Mouse (Mus musculus) CH12.LX (cell line): Measurements from ENCODE around the gene Fasn. TPM values are rescaled to one million over a fixed set of nuclear protein-coding genes. Genes with fewer than 3 reads are reported as not detected.
A peak's percentile ranks its signal among the peaks of the same experiment; 100 is the strongest.

Source experiments
- DNase-seq: peaks from one replicate; pipeline ENCODE4 v3.0.0-alpha.2; 2013; ENCODE audit errors: extremely low read depth
- H3K27ac ChIP-seq: 2 replicates; pipeline ENCODE4 v1.5.1; 2012; ENCODE audit warnings: low read depth, mild to moderate bottlenecking, control low read depth, moderate library complexity; ENCODE audit not compliant: insufficient read depth
- H3K27me3 ChIP-seq: replicated peaks from 2 replicates; pipeline ENCODE3; 2012; ENCODE audit warnings: inconsistent platforms
- H3K36me3 ChIP-seq, 2 experiments: replicated peaks in 1 of 2; 2 replicates each; pipeline versions ENCODE3 to v1.6.1; 2012; ENCODE audit warnings: inconsistent platforms in 1 of 2, low read length in 1 of 2, mild to moderate bottlenecking in 1 of 2, mixed read lengths in 1 of 2, moderate library complexity in 1 of 2; ENCODE audit not compliant: control insufficient read depth in 1 of 2, insufficient read depth in 1 of 2
- H3K4me1 ChIP-seq, 2 experiments: 2 replicates each; pipeline ENCODE4 v1.6.1; 2012; ENCODE audit warnings: inconsistent platforms in 1 of 2, moderate library complexity in 1 of 2; ENCODE audit not compliant: insufficient read depth in 2 of 2, control insufficient read depth in 1 of 2
- H3K4me2 ChIP-seq: 2 replicates; pipeline ENCODE4 v1.6.1; 2012; ENCODE audit warnings: low read depth, mild to moderate bottlenecking, control low read depth; ENCODE audit not compliant: poor library complexity, insufficient read depth, severe bottlenecking
- H3K4me3 ChIP-seq, 3 experiments: fragments of 150-350 bp in 1 of 3; sonication (generic) in 1 of 3; replicated peaks in 1 of 3; 2 replicates each; pipeline versions ENCODE3 to v1.5.1; 2011 to 2012; ENCODE audit warnings: low read depth in 2 of 3, low read length in 2 of 3, mild to moderate bottlenecking in 2 of 3, moderate library complexity in 2 of 3, control low read depth in 1 of 3, improper control_type of control experiment in 1 of 3, inconsistent platforms in 1 of 3, mixed read lengths in 1 of 3; ENCODE audit not compliant: poor library complexity in 1 of 3
- H3K79me2 ChIP-seq: replicated peaks from 2 replicates; pipeline ENCODE4 v1.6.1; 2012; ENCODE audit warnings: mild to moderate bottlenecking, moderate library complexity; ENCODE audit not compliant: control insufficient read depth, poor library complexity, insufficient read depth, severe bottlenecking; ENCODE audit errors: extremely low read depth
- H3K9ac ChIP-seq: 2 replicates; pipeline ENCODE4 v1.6.1; 2012; ENCODE audit warnings: low read depth, mild to moderate bottlenecking, control low read depth, moderate library complexity; ENCODE audit not compliant: insufficient read depth
- H3K9me3 ChIP-seq: replicated peaks from 2 replicates; pipeline ENCODE3; 2012; ENCODE audit warnings: low read length, inconsistent platforms, mixed read lengths
- BHLHE40 ChIP-seq: IDR thresholded peaks from 2 replicates; pipeline ENCODE4 v1.6.1; 2011; ENCODE audit warnings: mild to moderate bottlenecking, low read depth, low read length, improper control_type of control experiment
- E2F4 ChIP-seq: IDR thresholded peaks from 2 replicates; pipeline ENCODE4 v1.6.1; 2011; ENCODE audit warnings: low read depth, low read length, improper control_type of control experiment; ENCODE audit not compliant: insufficient replicate concordance
- ETS1 ChIP-seq: conservative IDR thresholded peaks from 2 replicates; pipeline ENCODE4 v1.6.1; 2012; ENCODE audit warnings: low read depth, mild to moderate bottlenecking, inconsistent platforms, low read length, improper control_type of control experiment, moderate library complexity
- HCFC1 ChIP-seq: IDR thresholded peaks from 2 replicates; pipeline ENCODE4 v1.6.1; 2012; ENCODE audit warnings: low read depth, mild to moderate bottlenecking, inconsistent platforms, low read length, improper control_type of control experiment
- JUN ChIP-seq: IDR thresholded peaks from 2 replicates; pipeline ENCODE4 v1.6.1; 2011; ENCODE audit warnings: low read depth, mild to moderate bottlenecking, low read length, improper control_type of control experiment, moderate library complexity; ENCODE audit not compliant: insufficient read depth
- KAT2A ChIP-seq: IDR thresholded peaks from 2 replicates; pipeline ENCODE4 v1.6.1; 2012; ENCODE audit warnings: low read length, improper control_type of control experiment, inconsistent platforms; ENCODE audit not compliant: insufficient replicate concordance
- MAFK ChIP-seq: IDR thresholded peaks from 2 replicates; pipeline ENCODE4 v1.6.1; 2011; ENCODE audit warnings: low read length, improper control_type of control experiment; ENCODE audit not compliant: insufficient replicate concordance
- MYC ChIP-seq: IDR thresholded peaks from 2 replicates; pipeline ENCODE4 v1.6.1; 2011; ENCODE audit warnings: low read depth, mild to moderate bottlenecking, improper control_type of control experiment, low read length
- NRF1 ChIP-seq: IDR thresholded peaks from 2 replicates; pipeline ENCODE4 v1.6.1; 2014; ENCODE audit warnings: low read depth, mild to moderate bottlenecking, inconsistent platforms, low read length, improper control_type of control experiment, moderate library complexity
- PAX5 ChIP-seq: IDR thresholded peaks from 2 replicates; pipeline ENCODE4 v1.6.1; 2012; ENCODE audit warnings: low read length, inconsistent platforms, mixed read lengths
- POLR2A ChIP-seq: IDR thresholded peaks from 2 replicates; pipeline ENCODE4 v1.6.1; 2011; ENCODE audit warnings: low read depth, mild to moderate bottlenecking, improper control_type of control experiment, low read length
- TBP ChIP-seq: conservative IDR thresholded peaks from 2 replicates; pipeline ENCODE4 v1.6.1; 2011; ENCODE audit warnings: low read depth, low read length, improper control_type of control experiment
- USF1 ChIP-seq: IDR thresholded peaks from 2 replicates; pipeline ENCODE4 v1.6.1; 2014; ENCODE audit warnings: low read depth, mild to moderate bottlenecking, inconsistent platforms, low read length, improper control_type of control experiment
- dilution Hi-C: fragments of 300-500 bp; cut with MboI; formaldehyde crosslinking; loops from 2 replicates; pipeline ENCODE4 v1.14.3; 2020; ENCODE audit warnings: low sequenced_read_pairs; ENCODE audit not compliant: extremely low pct_unique_long_range_greater_than_20kb, extremely low pct_ligation_motif_present
- in situ Hi-C: fragments of 300-500 bp; cut with MboI; formaldehyde crosslinking; loops from 3 replicates; pipeline ENCODE4 v1.14.3; 2019; ENCODE audit warnings: low sequenced_read_pairs, low pct_ligation_motif_present, low pct_unique_long_range_greater_than_20kb, mixed read lengths
- polyA plus RNA-seq: library from polyadenylated mRNA; unstranded; fragments of >175 nt; gene quantifications from 2 replicates; pipeline ENCODE4 v1.2.1, GENCODE M21; 2012; ENCODE audit warnings: low read depth; ENCODE audit not compliant: insufficient read length
- total RNA-seq, 2 experiments: library from RNA; depleted of rRNA; stranded (reverse); fragments of 300-350 nt in 1 of 2; fragments of >200 nt in 1 of 2; gene quantifications; 2 replicates each; pipeline ENCODE4 v1.2.3; 2012 to 2014

Gene Fasn
- total and polyA plus RNA-seq, 3 experiments = 116 to 300 (median 186) TPM

DNA sequence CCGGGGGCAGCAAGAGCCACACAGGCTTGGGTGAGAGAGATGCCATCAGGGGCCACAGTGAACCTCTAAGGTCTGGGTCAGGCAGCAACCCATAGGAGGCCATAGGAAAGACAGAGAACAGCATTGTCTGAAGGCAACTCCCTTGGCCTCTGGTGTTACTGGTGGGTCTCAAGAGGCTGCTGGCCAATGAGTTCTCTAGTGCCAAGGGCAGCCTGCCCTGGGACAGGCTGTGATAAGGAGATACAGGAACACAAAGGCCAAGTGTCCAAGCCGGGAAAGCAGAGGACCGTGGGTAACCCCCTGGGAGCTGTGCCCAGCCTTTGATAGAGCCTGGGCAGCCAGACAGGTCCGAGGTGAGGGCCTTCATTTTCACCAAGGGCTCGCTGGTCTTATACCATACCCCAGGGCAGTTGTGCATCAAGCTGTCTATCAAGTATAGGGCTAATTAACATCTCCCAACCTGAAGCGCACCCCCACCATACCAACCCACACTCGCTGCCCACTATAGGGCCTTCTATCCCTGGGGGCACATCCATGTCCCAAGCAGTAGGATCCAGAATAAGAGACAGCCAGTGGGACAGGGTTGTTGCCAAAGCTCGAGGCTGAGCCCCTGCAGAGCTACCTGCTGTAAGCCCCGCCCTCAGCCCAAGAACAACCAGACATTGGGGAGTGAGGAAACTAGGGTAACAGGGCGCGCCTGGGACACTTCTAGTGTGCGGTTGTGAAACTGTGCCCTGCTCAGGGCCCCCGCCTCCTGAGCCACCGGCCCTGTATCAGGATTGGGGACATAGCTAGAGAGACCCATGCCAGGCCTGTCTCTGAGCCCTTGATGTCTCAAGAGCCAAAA, 3.0 kb downstream of the Fasn start:
- peaks cover 53 to 67% of the 10 kb centered on the region in 2 experiments for H3K36me3 ChIP-seq
- DNase-seq = no peak
- dilution Hi-C loops = no loop called here

DNA sequence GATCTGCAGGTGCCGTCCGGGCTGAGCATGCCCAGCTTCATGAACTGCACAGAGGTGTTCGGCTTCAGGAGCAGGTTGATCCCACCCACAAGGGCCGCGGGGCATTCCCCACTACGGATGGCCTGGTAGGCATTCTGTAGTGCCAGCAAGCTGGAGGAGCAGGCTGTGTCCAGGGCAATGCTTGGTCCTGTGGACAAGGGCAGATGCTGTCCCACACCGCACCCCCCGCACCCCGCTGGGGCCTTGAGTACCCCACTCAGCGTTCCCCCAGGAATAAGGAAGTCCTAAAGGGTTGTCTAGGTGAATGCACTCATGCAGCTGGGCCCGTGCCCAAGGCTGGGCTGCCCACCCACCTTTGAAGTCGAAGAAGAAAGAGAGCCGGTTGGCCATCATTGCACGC, 3.8 kb downstream of the Fasn start:
- H3K4me2 ChIP-seq = no peak overlapping the region
- no peak overlapping the region for H3K27ac ChIP-seq
- no peak overlapping the region for H3K4me3 ChIP-seq
- H3K9ac ChIP-seq = no peak overlapping the region
- dilution Hi-C loops (no loop called here), in situ Hi-C loops (loop anchor here (5.0 kb wide), 1 partner anchor 67 kb away; no protein-coding TSS in a partner anchor)
- no peak for DNase-seq
- H3K36me3 ChIP-seq = peaks cover 61 to 73% of the 10 kb centered on the region in 2 experiments
- H3K4me1 ChIP-seq = peaks cover 13 to 30% of the 10 kb centered on the region in 2 experiments
- no peak for TF ChIP-seq MYC
- no peak for TF ChIP-seq USF1
- TF ChIP-seq BHLHE40 = no peak
- TF ChIP-seq TBP = no peak
- no peak for TF ChIP-seq NRF1
- TF ChIP-seq KAT2A = no peak
- no peaks in the 10 kb centered on the region for H3K27me3 ChIP-seq
- H3K79me2 ChIP-seq = peaks cover 33% of the 10 kb centered on the region
- H3K9me3 ChIP-seq = no peaks in the 10 kb centered on the region

More for the DNA sequence above, 3.0 kb downstream of the Fasn start:
- in situ Hi-C loops = loop anchor here (5.0 kb wide), 1 partner anchor 66 kb away; no protein-coding TSS in a partner anchor
- Histone ChIP-seq H3K4me2 (peak overlapping the region; percentile 83; the same call in 1 of the 2 replicates), H3K4me1 (peaks cover 21 to 38% of the 10 kb centered on the region in 2 experiments), H3K79me2 (peaks cover 33% of the 10 kb centered on the region), H3K27me3 (no peaks in the 10 kb centered on the region), H3K4me3 (peak overlapping the region in 1 of 3 experiments; percentile 75), H3K9ac (no peak overlapping the region), H3K9me3 (no peaks in the 10 kb centered on the region), H3K27ac (no peak overlapping the region)
- TF ChIP-seq HCFC1 (no peak), POLR2A (0 out of 2 replicates have a peak, but pooled peaks have one; percentile 29), ETS1 (no peak), MAFK (no peak)

DNA sequence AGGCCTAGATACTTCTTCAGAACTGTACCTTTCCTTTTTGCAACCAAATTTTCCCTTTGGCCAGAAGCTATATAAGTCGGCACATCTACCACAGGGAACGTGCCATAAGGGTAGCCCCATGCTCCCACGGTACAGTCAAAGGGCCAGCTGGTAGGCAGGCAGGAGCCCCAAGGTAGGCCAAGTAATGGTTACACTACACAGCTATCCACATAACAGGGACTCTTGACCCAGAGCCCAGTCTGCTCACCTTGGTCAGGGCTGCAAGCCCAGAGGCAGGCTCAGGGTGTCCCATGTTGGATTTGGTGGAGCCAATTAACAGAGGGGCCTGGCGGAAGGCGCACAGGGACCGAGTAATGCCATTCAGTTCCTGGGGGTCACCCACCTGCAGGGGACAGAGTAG, 4.8 kb downstream of the Fasn start:
- Histone ChIP-seq H3K36me3 (peaks cover 71 to 83% of the 10 kb centered on the region in 2 experiments), H3K9ac (no peak overlapping the region), H3K79me2 (peaks cover 33% of the 10 kb centered on the region), H3K27ac (no peak overlapping the region), H3K4me1 (peaks cover 11 to 21% of the 10 kb centered on the region in 2 experiments), H3K4me2 (no peak overlapping the region), H3K9me3 (no peaks in the 10 kb centered on the region), H3K27me3 (no peaks in the 10 kb centered on the region), H3K4me3 (no peak overlapping the region)
- dilution Hi-C loops = no loop called here
- no peak for TF ChIP-seq ETS1
- no peak for TF ChIP-seq NRF1
- no peak for TF ChIP-seq E2F4
- no peak for TF ChIP-seq HCFC1
- TF ChIP-seq BHLHE40 = no peak
- TF ChIP-seq JUN = no peak
- no peak for TF ChIP-seq PAX5
- no peak for TF ChIP-seq MAFK
- in situ Hi-C loops = no loop called here
- no peak for DNase-seq
